Mouse (Mus musculus) CH12.LX (cell line): ENCODE results near the gene Ambp. TPM values are rescaled to one million over a fixed set of nuclear protein-coding genes. Genes with fewer than 3 reads are reported as not detected.

ENCODE experiments used
- DNase-seq: peaks from one replicate; pipeline ENCODE4 v3.0.0-alpha.2; 2013; ENCODE audit errors: extremely low read depth
- H3K27ac ChIP-seq: 2 replicates; pipeline ENCODE4 v1.5.1; 2012; ENCODE audit warnings: low read depth, mild to moderate bottlenecking, control low read depth, moderate library complexity; ENCODE audit not compliant: insufficient read depth
- H3K27me3 ChIP-seq: replicated peaks from 2 replicates; pipeline ENCODE3; 2012; ENCODE audit warnings: inconsistent platforms
- H3K36me3 ChIP-seq, 2 experiments: replicated peaks in 1 of 2; 2 replicates each; pipeline versions ENCODE3 to v1.6.1; 2012; ENCODE audit warnings: inconsistent platforms in 1 of 2, low read length in 1 of 2, mild to moderate bottlenecking in 1 of 2, mixed read lengths in 1 of 2, moderate library complexity in 1 of 2; ENCODE audit not compliant: control insufficient read depth in 1 of 2, insufficient read depth in 1 of 2
- H3K4me1 ChIP-seq, 2 experiments: 2 replicates each; pipeline ENCODE4 v1.6.1; 2012; ENCODE audit warnings: inconsistent platforms in 1 of 2, moderate library complexity in 1 of 2; ENCODE audit not compliant: insufficient read depth in 2 of 2, control insufficient read depth in 1 of 2
- H3K4me2 ChIP-seq: 2 replicates; pipeline ENCODE4 v1.6.1; 2012; ENCODE audit warnings: low read depth, mild to moderate bottlenecking, control low read depth; ENCODE audit not compliant: poor library complexity, insufficient read depth, severe bottlenecking
- H3K4me3 ChIP-seq, 3 experiments: fragments of 150-350 bp in 1 of 3; sonication (generic) in 1 of 3; replicated peaks in 1 of 3; 2 replicates each; pipeline versions ENCODE3 to v1.5.1; 2011 to 2012; ENCODE audit warnings: low read depth in 2 of 3, low read length in 2 of 3, mild to moderate bottlenecking in 2 of 3, moderate library complexity in 2 of 3, control low read depth in 1 of 3, improper control_type of control experiment in 1 of 3, inconsistent platforms in 1 of 3, mixed read lengths in 1 of 3; ENCODE audit not compliant: poor library complexity in 1 of 3
- H3K79me2 ChIP-seq: replicated peaks from 2 replicates; pipeline ENCODE4 v1.6.1; 2012; ENCODE audit warnings: mild to moderate bottlenecking, moderate library complexity; ENCODE audit not compliant: control insufficient read depth, poor library complexity, insufficient read depth, severe bottlenecking; ENCODE audit errors: extremely low read depth
- H3K9ac ChIP-seq: 2 replicates; pipeline ENCODE4 v1.6.1; 2012; ENCODE audit warnings: low read depth, mild to moderate bottlenecking, control low read depth, moderate library complexity; ENCODE audit not compliant: insufficient read depth
- H3K9me3 ChIP-seq: replicated peaks from 2 replicates; pipeline ENCODE3; 2012; ENCODE audit warnings: low read length, inconsistent platforms, mixed read lengths
- BHLHE40 ChIP-seq: IDR thresholded peaks from 2 replicates; pipeline ENCODE4 v1.6.1; 2011; ENCODE audit warnings: mild to moderate bottlenecking, low read depth, low read length, improper control_type of control experiment
- CHD1 ChIP-seq: IDR thresholded peaks from 2 replicates; pipeline ENCODE4 v1.6.1; 2012; ENCODE audit warnings: low read depth, low read length, improper control_type of control experiment, inconsistent platforms
- CHD2 ChIP-seq: IDR thresholded peaks from 2 replicates; pipeline ENCODE4 v1.6.1; 2011; ENCODE audit warnings: low read length, improper control_type of control experiment
- CTCF ChIP-seq, 2 experiments: IDR thresholded peaks in 1 of 2; conservative IDR thresholded peaks in 1 of 2; 2 replicates each; pipeline ENCODE4 v1.5.1; 2011 to 2012; ENCODE audit warnings: low read depth in 2 of 2, low read length in 2 of 2, improper control_type of control experiment in 1 of 2, inconsistent platforms in 1 of 2, mild to moderate bottlenecking in 1 of 2, moderate library complexity in 1 of 2
- E2F4 ChIP-seq: IDR thresholded peaks from 2 replicates; pipeline ENCODE4 v1.6.1; 2011; ENCODE audit warnings: low read depth, low read length, improper control_type of control experiment; ENCODE audit not compliant: insufficient replicate concordance
- EP300 ChIP-seq: IDR thresholded peaks from 2 replicates; pipeline ENCODE4 v1.6.1; 2011; ENCODE audit warnings: low read length, improper control_type of control experiment
- ETS1 ChIP-seq: conservative IDR thresholded peaks from 2 replicates; pipeline ENCODE4 v1.6.1; 2012; ENCODE audit warnings: low read depth, mild to moderate bottlenecking, inconsistent platforms, low read length, improper control_type of control experiment, moderate library complexity
- GABPA ChIP-seq: IDR thresholded peaks from 2 replicates; pipeline ENCODE4 v1.6.1; 2012; ENCODE audit warnings: low read depth, low read length, improper control_type of control experiment, inconsistent platforms; ENCODE audit not compliant: insufficient replicate concordance
- HCFC1 ChIP-seq: IDR thresholded peaks from 2 replicates; pipeline ENCODE4 v1.6.1; 2012; ENCODE audit warnings: low read depth, mild to moderate bottlenecking, inconsistent platforms, low read length, improper control_type of control experiment
- JUN ChIP-seq: IDR thresholded peaks from 2 replicates; pipeline ENCODE4 v1.6.1; 2011; ENCODE audit warnings: low read depth, mild to moderate bottlenecking, low read length, improper control_type of control experiment, moderate library complexity; ENCODE audit not compliant: insufficient read depth
- JUND ChIP-seq: conservative IDR thresholded peaks from 2 replicates; pipeline ENCODE4 v1.6.1; 2011; ENCODE audit warnings: low read depth, low read length, improper control_type of control experiment
- MAFK ChIP-seq: IDR thresholded peaks from 2 replicates; pipeline ENCODE4 v1.6.1; 2011; ENCODE audit warnings: low read length, improper control_type of control experiment; ENCODE audit not compliant: insufficient replicate concordance
- MAX ChIP-seq: IDR thresholded peaks from 2 replicates; pipeline ENCODE4 v1.6.1; 2011; ENCODE audit warnings: low read length, improper control_type of control experiment
- MAZ ChIP-seq: IDR thresholded peaks from 2 replicates; pipeline ENCODE4 v1.6.1; 2012; ENCODE audit warnings: low read depth, mild to moderate bottlenecking, inconsistent platforms, low read length, improper control_type of control experiment, moderate library complexity
- MXI1 ChIP-seq: IDR thresholded peaks from 2 replicates; pipeline ENCODE4 v1.6.1; 2011; ENCODE audit warnings: mild to moderate bottlenecking, low read depth, low read length, improper control_type of control experiment
- MYC ChIP-seq: IDR thresholded peaks from 2 replicates; pipeline ENCODE4 v1.6.1; 2011; ENCODE audit warnings: low read depth, mild to moderate bottlenecking, improper control_type of control experiment, low read length
- NELFE ChIP-seq: IDR thresholded peaks from 2 replicates; pipeline ENCODE4 v1.6.1; 2011; ENCODE audit warnings: low read depth, low read length, improper control_type of control experiment
- PAX5 ChIP-seq: IDR thresholded peaks from 2 replicates; pipeline ENCODE4 v1.6.1; 2012; ENCODE audit warnings: low read length, inconsistent platforms, mixed read lengths
- POLR2AphosphoS2 ChIP-seq: IDR thresholded peaks from 2 replicates; pipeline ENCODE4 v1.6.1; 2011; ENCODE audit warnings: low read depth, low read length, improper control_type of control experiment
- RAD21 ChIP-seq: IDR thresholded peaks from 2 replicates; pipeline ENCODE4 v1.6.1; 2011; ENCODE audit warnings: low read depth, mild to moderate bottlenecking, low read length, improper control_type of control experiment, moderate library complexity
- SIN3A ChIP-seq: IDR thresholded peaks from 2 replicates; pipeline ENCODE4 v1.6.1; 2012; ENCODE audit warnings: low read length, improper control_type of control experiment, inconsistent platforms
- SMC3 ChIP-seq: IDR thresholded peaks from 2 replicates; pipeline ENCODE4 v1.6.1; 2011; ENCODE audit warnings: low read depth, low read length, improper control_type of control experiment
- TCF12 ChIP-seq: IDR thresholded peaks from 2 replicates; pipeline ENCODE4 v1.6.1; 2014; ENCODE audit warnings: low read depth, mild to moderate bottlenecking, inconsistent platforms, low read length, improper control_type of control experiment
- USF2 ChIP-seq: conservative IDR thresholded peaks from 2 replicates; pipeline ENCODE4 v1.6.1; 2011; ENCODE audit warnings: low read depth, low read length, improper control_type of control experiment
- ZC3H11A ChIP-seq: IDR thresholded peaks from 2 replicates; pipeline ENCODE4 v1.6.1; 2012; ENCODE audit warnings: low read depth, mild to moderate bottlenecking, inconsistent platforms, low read length, improper control_type of control experiment
- ZNF384 ChIP-seq: IDR thresholded peaks from 2 replicates; pipeline ENCODE4 v1.6.1; 2012; ENCODE audit warnings: low read depth, low read length, improper control_type of control experiment, inconsistent platforms
- dilution Hi-C: fragments of 300-500 bp; cut with MboI; formaldehyde crosslinking; loops from 2 replicates; pipeline ENCODE4 v1.14.3; 2020; ENCODE audit warnings: low sequenced_read_pairs; ENCODE audit not compliant: extremely low pct_unique_long_range_greater_than_20kb, extremely low pct_ligation_motif_present
- in situ Hi-C: fragments of 300-500 bp; cut with MboI; formaldehyde crosslinking; loops from 3 replicates; pipeline ENCODE4 v1.14.3; 2019; ENCODE audit warnings: low sequenced_read_pairs, low pct_ligation_motif_present, low pct_unique_long_range_greater_than_20kb, mixed read lengths
- polyA plus RNA-seq: library from polyadenylated mRNA; unstranded; fragments of >175 nt; gene quantifications from 2 replicates; pipeline ENCODE4 v1.2.1, GENCODE M21; 2012; ENCODE audit warnings: low read depth; ENCODE audit not compliant: insufficient read length
- total RNA-seq, 2 experiments: library from RNA; depleted of rRNA; stranded (reverse); fragments of 300-350 nt in 1 of 2; fragments of >200 nt in 1 of 2; gene quantifications; 2 replicates each; pipeline ENCODE4 v1.2.3; 2012 to 2014

Gene Ambp
- total RNA-seq (2012; rRNA removed) (not detected in 2 replicates), total RNA-seq (2014; rRNA removed) (not detected in 2 replicates), polyA plus RNA-seq (not detected in 2 replicates)

DNA sequence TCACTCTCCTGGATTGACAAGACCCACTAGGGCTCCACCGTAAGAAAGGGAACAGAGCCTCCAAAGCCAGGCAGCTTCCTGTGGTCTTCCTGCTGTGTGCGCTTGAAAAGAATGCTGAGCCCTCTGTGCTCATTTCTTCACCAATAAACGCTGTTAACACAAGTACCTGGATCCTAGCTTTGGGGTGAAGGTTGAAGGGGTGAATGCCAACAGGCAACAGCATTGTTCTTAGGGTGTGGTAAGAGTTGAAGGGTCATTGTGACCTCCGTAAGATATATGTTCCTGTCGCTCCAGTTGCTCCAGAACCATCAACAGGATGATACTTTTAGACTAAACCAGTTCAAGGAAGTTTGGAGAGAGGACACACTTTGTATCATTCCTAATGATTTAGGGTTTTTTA lies at the start of gene Ambp:
Gene Ambp, minus strand, starts transcription at position 101 of the 400 bp plus-strand sequence.
- H3K4me2 ChIP-seq, result no peak within 1 kb of the TSS
- peaks cover 0 to 13% of the 10 kb centered on the region in 2 experiments; a peak in 2 of 4 replicates for H3K4me1 ChIP-seq
- H3K4me3 ChIP-seq, result no peak within 1 kb of the TSS
- H3K9ac ChIP-seq, result no peak within 1 kb of the TSS
- H3K79me2 ChIP-seq, result no peaks in the 10 kb centered on the region
- in situ Hi-C loops (no loop called here), dilution Hi-C loops (no loop called here)
- DNase-seq, result no peak
- no peaks in the 10 kb centered on the region for H3K36me3 ChIP-seq
- H3K9me3 ChIP-seq, result no peaks in the 10 kb centered on the region
- H3K27me3 ChIP-seq, result peaks cover 76% of the 10 kb centered on the region
- H3K27ac ChIP-seq, result no peak within 1 kb of the TSS
- TF ChIP-seq ZNF384 (no peak), USF2 (no peak), JUND (no peak), SMC3 (no peak), MYC (no peak), NELFE (no peak), JUN (no peak), CTCF (conservative IDR thresholded peaks at IDR 0.05 in 1 of 2, IDR thresholded peaks at IDR 0.05 in 1 of 2; ENCODE audit: low read depth in 2 of 2, low read length in 2 of 2) (no peak), HCFC1 (no peak), MAFK (no peak), TCF12 (no peak), CHD1 (no peak)

DNA sequence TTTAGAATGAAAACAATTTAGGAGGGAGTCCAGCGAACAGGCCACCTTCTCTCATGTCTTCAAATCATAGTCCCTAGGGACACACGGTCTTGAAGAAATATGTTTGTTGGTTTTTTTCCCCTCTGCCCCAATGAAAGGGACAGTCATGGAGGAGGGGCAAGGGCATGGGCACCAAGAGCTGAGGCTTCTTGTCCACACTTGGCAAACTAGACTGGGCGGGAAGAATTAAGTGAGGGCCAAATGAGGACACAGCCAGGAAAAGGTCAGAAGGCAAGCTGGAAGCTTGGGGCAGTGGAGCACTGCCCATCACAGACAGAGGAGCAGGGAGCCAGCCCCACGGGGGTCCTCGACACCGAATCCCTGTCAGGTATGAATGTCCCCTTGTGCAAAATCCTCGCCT lies 49.3 kb upstream of the Ambp start:
- Histone ChIP-seq H3K27ac (no peak overlapping the region), H3K4me3 (no peak overlapping the region)
- TF ChIP-seq POLR2AphosphoS2, result no peak
- TF ChIP-seq E2F4, result no peak
- no peak for TF ChIP-seq SIN3A
- no peak for TF ChIP-seq CHD2
- TF ChIP-seq ZNF384, result no peak
- no peak for TF ChIP-seq RAD21
- no peak for TF ChIP-seq HCFC1
- no peak for TF ChIP-seq MAZ
- no peak for TF ChIP-seq MAX
- no peak for TF ChIP-seq BHLHE40
- no peak for TF ChIP-seq PAX5
- TF ChIP-seq ZC3H11A, result no peak
- TF ChIP-seq GABPA, result no peak
- no peak for TF ChIP-seq ETS1
- TF ChIP-seq JUN, result no peak
- TF ChIP-seq USF2, result no peak
- TF ChIP-seq EP300, result no peak
- TF ChIP-seq MXI1, result no peak
- TF ChIP-seq, all 38 proteins: peak for 0
- no peak overlapping the region for H3K9ac ChIP-seq
- H3K9me3 ChIP-seq, result no peaks in the 10 kb centered on the region
- H3K36me3 ChIP-seq, result no peaks in the 10 kb centered on the region
- no peak overlapping the region for H3K4me2 ChIP-seq
- no peaks in the 10 kb centered on the region for H3K79me2 ChIP-seq
- no peak for DNase-seq
- H3K4me1 ChIP-seq, result peaks cover 2 to 16% of the 10 kb centered on the region in 2 experiments; a peak in 2 of 4 replicates
- H3K27me3 ChIP-seq, result peaks cover 58% of the 10 kb centered on the region
- dilution Hi-C loops (no loop called here), in situ Hi-C loops (loop anchor here (25.0 kb wide), 1 partner anchor 358 kb away; the partner anchor contains the start of gene Tmem268)
